Mouse (Mus musculus) mouse embryonic stem cell (cell line): ENCODE data around the gene Git2.

Experiments
- in situ Hi-C, 2 experiments: fragments of 300-500 bp; cut with MboI; formaldehyde crosslinking; loops; 1 replicate in 1 of 2; 3 replicates in 1 of 2; pipeline ENCODE4 v1.14.3; 2019 to 2020; ENCODE audit warnings: low sequenced_read_pairs in 2 of 2, low pct_unique_long_range_greater_than_20kb in 1 of 2, mixed read lengths in 1 of 2; ENCODE audit not compliant: unreplicated experiment in 1 of 2

Gene Git2

DNA sequence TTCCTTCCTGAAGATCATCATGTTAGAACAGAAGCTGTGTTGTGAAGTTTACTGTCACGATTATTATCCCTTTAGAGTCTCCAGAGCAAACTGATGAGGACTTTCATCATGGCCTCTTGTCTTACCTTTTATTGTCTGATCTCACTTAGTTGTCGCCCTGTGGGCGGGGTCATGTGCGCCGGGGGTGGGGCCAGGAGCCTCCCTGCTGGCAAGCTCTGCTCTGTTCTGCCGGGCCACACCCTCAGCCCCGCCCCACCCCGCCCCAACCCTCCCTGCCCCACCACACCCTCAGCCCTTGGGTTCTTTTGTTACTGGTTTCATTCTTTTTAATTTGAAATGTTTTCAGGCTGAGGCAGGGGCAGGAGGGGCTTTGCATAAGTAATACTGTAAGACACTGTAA lies 25.7 kb upstream of the Git2 start:
- in situ Hi-C loops, result no loop called here

DNA sequence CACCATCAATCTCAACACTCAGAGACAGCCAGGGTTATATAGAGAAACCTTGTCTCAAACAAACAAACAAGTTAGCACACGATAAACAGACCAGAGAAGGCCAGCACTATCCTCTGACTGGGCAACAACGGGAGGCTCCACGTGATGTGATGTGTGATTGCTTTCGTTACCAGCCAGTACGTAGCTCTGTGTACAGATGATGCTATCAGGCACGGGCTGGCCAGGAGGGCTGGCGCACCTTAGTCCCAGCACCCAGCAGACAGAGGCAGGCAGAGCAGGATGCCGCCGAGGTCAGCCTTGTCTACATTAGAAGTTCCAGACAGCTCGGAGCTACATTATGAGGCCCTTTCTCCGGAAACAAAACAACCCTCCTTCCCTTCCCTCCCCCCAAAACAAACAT lies 24.5 kb upstream of the Git2 start:
- in situ Hi-C loops, result no loop called here

DNA sequence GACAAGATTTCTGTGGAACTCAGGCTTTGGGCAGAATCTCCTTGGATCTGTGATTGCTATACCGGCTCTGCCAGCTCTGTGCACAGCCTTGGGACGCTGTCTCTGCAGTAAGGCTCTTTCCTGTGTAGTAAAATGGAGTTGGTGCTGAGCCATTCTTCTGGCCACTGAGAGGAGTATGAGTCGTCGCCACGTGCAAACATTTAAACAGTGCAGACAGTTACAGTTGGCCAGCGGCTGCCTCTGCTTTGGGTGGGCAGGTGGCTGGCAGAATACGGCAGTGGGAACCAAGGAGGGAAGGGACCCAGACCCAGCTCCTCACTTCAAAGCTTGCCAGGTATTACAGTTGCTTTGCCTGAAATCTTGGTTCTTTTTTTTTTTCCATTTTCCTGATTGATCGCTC lies 21.9 kb upstream of the Git2 start:
- in situ Hi-C loops, result no loop called here

DNA sequence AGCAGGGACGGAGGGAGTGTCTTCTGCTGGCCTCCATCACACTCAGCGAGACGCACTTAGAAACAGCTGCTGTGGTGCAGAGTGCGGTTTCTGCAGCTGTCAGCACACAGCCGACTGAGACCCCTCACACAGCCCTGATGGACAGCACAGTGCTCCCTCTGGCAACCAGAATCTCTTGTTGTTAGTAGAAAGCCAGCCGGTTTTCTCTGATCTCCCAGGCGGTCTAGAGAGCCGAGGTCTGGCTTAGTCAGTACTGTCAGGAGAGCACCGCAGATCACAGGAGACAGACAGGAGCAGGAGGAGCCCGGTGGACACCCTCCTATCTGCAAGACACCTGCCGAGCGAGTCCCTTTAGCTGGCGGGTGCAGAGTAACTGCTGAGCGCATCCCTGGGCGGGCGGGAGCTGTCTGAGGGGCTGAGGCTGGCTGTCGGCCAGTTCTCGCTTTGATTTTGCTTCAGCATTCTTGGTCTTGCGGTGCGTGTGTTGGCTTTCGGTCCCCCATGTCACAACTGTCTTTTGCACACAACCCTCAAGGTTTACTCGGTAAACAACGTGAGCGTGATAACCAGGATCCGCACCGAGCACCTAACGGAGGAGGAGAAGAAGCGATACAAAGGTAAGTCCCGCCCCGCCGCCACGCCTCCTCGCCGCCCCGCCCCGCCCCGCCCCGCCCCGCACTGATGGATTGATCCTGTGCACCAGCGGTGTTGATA lies 21.1 kb upstream of the Git2 start:
- in situ Hi-C loops, result no loop called here

DNA sequence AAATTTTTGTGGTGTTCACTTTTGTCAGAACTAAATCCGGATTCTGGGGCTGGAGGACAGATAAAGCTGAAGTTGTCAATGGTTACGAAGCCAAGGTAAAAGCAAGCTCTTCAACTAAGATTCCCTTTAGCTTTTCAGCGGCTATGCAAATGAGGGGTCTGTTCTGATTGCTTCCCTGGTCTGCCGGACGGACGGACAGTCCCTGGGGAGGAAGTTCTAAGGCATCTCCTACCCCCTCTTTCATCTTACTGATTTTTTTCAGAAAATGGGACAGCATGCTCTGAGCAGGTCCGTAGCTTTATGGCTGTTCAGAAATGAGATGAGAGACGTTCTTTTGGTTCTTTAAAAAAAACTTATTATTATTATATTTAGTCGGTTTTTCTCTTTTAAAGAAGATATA lies 20.3 kb upstream of the Git2 start:
- in situ Hi-C loops, result no loop called here

DNA sequence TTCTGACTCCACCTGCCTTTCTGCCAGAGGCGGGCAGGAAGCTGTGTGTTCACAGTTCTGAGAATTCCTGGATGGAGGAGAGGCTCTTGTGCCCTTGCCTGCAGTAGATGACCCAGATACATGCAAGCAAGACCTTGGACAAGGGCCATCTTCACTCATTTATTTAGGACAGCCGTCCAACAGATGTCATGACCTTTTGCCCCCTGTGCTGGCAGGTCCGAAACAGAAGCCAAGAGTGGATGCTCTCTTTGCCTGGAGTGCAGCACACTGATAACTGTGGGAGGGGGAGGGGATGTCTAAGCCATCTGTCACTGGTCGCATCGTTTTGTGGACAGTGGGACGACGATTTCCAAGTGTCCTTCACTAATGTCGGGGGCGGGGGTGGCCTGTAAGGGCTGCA lies 19.9 kb upstream of the Git2 start:
- in situ Hi-C loops, result no loop called here

DNA sequence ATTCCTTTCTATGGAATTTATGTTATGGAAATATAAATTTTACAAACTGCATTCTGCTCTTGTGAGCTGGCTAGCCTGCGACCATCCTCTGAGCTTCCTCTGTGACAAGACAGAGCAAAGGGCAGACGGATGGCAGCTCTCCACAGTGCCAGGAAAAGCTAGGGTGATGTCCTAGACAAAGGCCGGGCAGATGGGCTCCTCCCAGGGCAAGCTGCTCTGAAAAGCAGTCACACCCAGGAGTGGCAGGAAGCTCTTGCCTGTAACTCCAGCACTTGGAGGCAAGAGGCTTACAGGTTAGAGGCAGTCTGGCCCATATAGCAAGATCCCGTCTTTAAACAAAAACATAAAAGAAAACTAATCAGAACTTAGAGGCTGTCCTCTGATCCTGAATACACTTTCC lies 19.3 kb upstream of the Git2 start:
- in situ Hi-C loops, result no loop called here

DNA sequence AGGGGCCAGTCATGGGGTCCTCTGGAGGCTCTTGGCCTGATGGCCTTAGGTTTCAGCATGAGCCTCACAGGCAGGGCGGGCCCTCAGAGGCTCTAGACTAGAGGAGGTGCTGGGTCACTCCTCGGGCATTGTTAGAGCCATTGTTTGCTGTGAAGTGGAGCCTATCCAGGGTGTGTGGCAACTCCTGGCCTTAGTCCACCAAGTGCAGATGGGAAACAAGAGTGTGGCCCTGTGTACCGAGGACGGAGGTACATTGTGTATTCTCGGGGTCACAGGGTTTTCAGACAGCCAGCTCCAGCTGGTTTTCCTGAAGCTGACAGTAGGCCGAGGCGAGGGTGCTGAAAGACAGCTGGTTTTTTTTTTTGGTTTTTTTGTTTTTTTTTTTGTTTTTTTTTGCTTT lies 18.0 kb upstream of the Git2 start:
- in situ Hi-C loops, result no loop called here

DNA sequence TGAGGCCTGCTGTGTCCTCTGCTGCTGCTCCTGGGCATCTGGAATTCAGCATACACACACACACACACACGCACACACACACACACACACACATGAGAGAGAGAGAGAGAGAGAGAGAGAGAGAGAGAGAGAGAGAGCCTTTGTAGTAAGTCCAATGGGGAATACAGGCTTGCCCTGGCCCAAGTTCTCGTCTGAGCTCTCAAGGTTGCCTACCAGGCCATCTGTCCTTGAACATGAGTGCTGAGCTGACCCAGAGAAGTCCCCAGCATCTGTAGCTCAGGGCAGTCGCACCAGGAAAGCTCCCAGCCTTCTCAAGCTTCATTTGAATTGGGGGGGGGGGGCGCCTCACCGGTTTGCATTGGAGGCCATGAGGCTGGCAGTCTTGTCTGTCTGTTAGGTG lies 9.9 kb upstream of the Git2 start:
- in situ Hi-C loops, result no loop called here

DNA sequence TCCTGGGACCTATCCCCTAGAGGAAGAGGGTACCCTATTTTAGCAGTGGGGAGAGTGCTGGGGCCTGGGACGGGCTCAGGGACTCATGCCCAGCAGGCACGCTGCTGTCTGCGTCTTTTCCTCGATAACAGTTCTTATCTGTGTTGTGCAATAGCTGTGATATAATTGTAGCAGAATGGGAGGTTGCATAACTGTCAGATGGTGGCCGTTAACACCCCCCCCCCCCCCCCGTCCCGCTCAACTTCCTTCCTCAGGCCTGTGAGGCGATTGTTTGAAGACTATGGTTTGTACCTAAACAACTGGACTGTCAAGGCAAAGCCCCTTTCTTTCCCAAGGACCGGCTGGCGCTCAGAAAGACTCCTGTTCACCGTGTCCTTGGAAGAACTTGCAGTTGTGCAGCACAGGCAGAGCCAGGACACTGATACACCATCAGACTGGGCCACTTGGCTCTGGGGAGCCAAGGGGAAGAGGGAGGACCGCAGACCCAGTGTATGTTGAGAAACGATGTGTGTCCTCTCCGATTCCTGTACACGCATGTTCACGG lies 9.4 kb upstream of the Git2 start:
- in situ Hi-C loops, result no loop called here

DNA sequence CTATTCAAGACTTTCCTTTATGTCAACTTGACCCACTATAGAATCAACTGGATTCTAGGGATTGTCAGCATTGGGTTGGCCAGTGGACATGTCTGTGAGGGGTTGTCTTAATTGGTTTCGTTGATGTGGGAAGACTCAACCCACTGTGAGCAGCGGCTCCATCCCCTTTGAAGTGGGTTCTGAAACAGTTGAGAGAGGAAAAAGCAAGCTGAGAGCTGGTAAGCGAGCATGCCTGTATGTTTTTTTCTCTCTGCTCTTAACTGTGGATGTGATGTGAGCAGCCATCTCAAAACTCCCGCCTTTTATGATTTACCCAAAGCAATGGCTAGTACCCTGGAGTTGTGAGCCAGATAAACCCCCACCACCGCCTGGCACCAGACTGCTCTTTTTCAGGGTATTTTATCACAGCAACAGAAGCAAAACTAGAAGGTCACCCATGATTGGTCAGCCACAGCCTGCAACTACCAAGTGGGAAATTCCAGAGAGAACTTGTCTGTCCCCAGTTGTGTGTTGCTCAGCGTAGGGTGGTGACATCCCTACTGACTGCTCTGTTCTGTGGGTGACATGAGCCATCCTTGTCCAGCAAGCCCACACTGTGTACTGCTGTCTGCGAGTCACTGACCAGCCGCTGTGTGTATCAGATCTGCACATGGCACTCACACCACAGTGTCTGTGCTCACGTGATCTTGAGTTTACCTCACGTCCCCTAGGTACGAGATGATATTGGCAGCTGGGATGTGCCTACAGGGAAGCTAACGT lies 8.3 kb upstream of the Git2 start:
- in situ Hi-C loops, result no loop called here

DNA sequence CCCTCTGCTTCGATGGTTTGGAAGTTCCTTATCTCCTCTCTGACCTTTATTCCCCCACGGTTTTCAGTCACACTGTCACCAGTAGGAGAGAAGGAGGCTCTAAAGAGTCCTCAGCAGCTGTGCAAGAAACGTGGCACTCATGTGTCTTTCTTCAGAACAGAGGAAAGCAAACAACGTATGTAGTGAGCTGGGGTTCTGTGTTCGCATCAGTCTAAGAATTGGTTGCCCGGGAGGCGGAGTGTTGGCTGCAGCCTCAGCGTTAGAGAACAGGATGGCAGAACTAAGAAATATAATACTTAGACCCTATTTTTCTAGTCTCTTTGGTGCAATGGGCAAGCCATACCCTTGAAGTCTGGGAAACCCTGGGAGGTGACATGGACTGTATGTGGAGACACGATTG lies 7.7 kb upstream of the Git2 start:
- in situ Hi-C loops, result no loop called here

DNA sequence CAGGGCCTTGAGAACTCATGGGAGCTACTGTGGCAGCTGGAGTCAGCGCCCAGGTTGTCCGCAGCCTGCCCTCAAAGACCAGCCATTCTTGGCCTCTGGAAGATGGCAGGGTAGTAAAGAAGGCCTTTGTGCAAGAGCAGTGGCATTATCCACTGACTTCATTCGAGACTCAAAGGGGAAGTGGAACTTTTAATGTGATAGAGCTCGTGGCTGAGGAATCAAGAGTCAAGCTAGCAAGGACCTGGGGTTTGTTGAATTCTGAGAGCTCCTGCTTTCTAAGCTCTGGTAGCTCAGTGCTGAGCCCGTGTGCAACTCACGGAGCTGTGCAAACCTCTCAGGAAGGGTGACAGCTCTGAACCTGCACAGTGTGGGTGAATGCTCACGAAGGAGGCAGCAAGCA lies 5.6 kb upstream of the Git2 start:
- in situ Hi-C loops, result no loop called here

DNA sequence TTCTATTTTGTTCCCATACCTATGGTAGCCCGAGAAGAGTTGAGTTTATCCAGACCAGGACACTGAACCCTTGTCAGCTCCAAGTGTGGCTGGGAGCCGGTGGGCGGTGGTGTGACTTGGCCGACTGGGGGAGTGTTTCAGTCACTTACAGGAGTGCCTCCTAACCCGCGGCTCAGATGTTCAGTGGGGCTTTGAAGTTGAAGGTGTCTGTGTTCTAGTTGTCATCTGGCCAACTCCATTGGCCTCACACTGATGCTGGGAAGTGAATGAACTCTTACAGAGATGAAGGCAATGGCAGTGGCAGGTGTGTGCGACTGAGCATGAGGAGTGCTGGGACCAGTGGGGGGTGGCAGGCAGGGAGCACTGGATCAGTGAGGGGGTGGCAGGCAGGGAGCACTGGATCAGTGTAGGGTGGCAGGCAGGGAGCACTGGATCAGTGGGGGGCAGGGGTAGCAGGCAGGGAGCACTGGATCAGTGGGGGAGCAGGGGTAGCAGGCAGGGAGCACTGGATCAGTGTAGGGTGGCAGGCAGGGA lies 4.7 kb upstream of the Git2 start:
- in situ Hi-C loops, result no loop called here

DNA sequence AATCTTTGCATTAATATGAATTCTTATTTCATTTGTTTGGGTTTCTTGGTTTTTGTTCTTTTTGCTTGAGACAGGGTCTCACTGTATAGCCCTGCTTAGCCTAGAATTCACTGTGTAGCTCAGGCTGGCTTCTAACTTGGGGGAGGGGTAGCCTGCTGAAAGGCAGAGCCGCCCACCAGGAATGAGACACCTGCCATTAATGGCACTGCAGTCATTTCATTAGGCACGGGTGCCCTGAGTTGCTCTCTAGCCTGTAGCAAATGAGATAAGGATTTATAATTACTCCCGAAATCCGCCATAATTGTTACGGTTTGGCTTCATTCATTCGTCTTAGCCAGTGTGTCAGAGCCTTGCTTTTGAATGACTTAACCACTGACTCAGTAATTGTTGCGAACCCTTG lies 857 bp upstream of the Git2 start:
- in situ Hi-C loops, result no loop called here

DNA sequence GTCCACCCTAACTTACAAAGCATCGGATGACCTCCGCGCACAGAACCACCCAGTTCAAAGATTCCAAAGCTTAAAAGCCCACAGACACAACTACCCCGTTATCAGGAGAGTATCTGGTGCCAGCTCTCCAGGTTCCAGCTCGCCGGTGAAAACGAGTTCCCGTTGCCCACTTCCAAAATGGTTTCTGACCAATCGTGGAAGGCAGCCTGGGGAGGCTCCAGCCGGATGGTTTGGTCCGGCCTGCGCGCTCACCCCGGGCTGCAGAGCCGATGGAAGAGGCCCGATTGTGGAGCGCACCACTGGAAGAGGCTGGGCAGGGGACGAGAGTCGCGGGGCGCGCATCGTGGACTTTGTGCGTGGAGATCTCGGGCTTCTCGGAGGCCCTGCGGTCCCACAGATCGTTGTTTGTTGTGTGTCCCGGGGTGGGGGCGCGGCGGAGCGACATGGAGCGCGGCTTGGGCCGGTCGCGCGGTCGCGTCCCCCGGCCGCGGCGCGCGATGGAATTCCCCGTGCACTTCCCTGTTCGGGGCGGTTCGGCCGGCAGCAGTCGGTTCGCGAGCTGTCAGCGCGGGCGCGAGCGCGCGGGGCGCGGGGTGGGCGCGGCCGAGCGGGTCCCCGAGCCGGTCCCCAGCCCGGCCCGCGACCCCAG lies 790 bp downstream of the Git2 start, which contains the start of gene Ankrd13a:
Ankrd13a (plus strand) TSS at position 275 of the 649 bp plus-strand sequence.
- in situ Hi-C loops, result no loop called here

DNA sequence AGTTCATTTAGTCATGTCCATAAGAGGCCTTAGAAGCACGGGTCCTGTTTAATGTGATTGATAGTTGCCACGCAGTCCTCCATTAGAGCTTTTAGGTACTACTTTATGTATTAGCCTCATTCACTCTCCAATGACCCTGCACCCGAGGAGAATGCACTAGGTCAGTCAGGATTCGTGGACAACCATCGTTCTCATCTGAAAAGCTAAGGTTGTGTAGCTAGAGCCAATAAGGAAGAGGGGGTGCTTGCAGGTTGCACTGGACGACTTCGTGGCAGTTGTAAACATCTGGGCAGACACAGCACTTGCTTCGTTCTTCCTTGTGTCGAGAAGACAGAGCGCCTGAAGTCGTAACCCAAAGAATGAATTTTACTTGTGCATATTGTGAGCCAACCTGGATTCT lies 1.5 kb downstream of the Git2 start:
- in situ Hi-C loops, result no loop called here

DNA sequence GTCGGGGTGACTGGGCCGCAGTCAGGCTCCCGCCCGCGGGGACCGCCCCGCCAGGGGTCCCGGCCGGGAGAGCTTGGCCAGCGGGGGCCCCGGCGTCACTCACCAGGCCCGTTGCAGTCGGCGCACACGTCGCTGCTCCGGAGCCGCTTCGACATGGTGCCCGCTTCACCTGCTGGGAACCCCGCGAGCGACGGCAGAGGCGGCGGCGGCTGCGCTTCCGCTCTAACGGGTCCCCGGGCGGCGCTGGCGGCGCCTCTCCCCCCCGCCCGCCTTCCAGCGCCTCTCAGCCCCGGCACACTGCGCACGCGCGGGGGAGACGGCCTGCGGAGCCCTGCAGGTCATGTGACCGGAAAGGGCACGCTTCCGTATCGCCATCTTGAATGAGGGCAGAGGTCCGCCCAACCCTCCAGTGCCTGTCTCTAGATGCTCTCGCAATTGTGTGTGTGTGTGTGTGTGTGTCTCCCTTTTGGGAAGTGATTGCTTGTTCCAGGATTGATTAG lies 2.1 kb downstream of the Git2 start:
- in situ Hi-C loops, result no loop called here
